Mouse (Mus musculus): ENCODE results near the gene Mbd5. TPM values are rescaled to one million over a fixed set of nuclear protein-coding genes. Genes with fewer than 3 reads are reported as not detected.

Gene Mbd5
- polyA plus RNA-seq (2016; fragmentation: Nextera tagmentation; extraction: Ambion mirVana), result 25.6 and 33.5 TPM in 2 replicates

DNA sequence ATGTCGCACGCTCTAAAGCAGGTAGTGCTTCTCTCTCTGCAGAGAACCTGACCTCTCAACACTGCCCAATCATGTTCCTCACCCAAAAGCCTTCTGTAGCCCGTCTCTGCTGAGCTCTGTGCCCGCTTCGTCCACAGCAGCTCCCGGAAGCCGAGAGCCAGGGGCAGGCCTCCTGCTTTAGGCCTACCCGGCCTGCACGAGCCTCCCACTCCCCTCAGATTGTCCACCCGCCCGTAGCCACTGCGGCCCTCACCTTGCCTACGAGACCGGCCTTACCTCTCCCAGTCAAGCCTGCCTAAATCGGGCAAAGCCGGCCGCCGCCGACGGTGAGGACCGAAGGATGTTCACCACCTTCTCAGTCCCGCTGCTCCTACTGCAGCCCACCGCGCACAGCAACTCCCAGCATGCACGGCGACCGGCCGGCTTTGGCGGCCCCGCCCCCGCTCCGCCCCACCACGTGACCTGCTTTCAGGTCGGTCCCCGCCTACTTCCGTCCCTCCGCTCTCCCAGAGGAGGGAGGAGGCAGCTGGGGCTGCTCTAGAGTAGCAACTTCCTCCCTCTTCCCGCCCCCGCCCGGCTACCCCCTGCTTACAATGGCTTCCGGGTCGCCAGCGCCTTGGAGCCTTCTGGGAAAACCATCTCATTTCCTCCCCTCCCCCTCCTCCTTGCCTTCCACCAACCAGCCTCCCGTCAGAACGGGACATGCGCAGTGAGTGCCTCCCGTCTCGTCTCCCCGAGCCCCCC lies at the start of gene Mbd5:
Gene Mbd5, plus strand, starts transcription at position 668 of the 744 bp plus-strand sequence.
- WGBS, result under 1% methylated on average over 49 of the region's 49 CpGs
- Histone ChIP-seq H3K4me3 (replicated peaks) (peak within 1 kb of the TSS; percentile 72), H3K4me2 (peak within 1 kb of the TSS; percentile 72), H3K9me3 (no peaks in the 10 kb centered on the region), H3K36me3 (no peaks in the 10 kb centered on the region), H3K9ac (replicated peaks) (peak within 1 kb of the TSS; percentile 88), H3K27ac (peak within 1 kb of the TSS; percentile 95), H3K4me1 (replicated peaks) (peaks cover 8% of the 10 kb centered on the region), H3K27me3 (no peaks in the 10 kb centered on the region)
- ATAC-seq (ENCODE audit: insufficient number of reproducible peaks, insufficient read depth, low FRiP score, low TSS enrichment, low read depth), result peak; percentile 99

DNA sequence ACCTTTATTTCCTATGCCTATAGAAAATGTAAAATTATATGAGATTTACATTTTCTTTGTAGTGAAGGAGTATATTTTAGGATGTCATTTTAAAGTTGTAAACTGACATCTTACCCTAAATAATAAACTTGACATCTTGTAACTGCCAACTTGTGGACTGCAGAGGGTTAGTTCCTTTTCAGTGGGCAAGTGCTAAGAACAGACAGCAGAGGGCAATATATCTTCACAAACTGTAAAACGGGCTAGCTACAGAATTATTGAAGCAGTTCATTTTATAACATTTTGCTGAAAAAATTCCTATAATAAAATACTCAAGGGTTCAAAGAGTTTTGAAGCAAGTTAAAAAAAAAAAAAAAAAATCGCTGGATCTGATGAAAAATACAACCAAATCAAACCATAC lies 40.4 kb upstream of the Mbd5 start:
- H3K4me2 ChIP-seq, result no peak overlapping the region
- no peak for ATAC-seq (ENCODE audit: insufficient number of reproducible peaks, insufficient read depth, low FRiP score, low TSS enrichment, low read depth)
- peaks cover 48% of the 10 kb centered on the region for H3K36me3 ChIP-seq
- no peaks in the 10 kb centered on the region for H3K27me3 ChIP-seq
- H3K9ac ChIP-seq (replicated peaks), result no peak overlapping the region
- no peaks in the 10 kb centered on the region for H3K4me1 ChIP-seq (replicated peaks)
- H3K27ac ChIP-seq, result no peak overlapping the region
- WGBS, result 63% methylated on average over 2 of the region's 2 CpGs
- H3K4me3 ChIP-seq (replicated peaks), result no peak overlapping the region
- H3K9me3 ChIP-seq, result no peaks in the 10 kb centered on the region

GRCm38 (mm10) chr2:48914185-48914584 lies 35.1 kb upstream of the Mbd5 start:
- H3K9ac ChIP-seq (replicated peaks), result no peak overlapping the region
- no peak for ATAC-seq (ENCODE audit: insufficient number of reproducible peaks, insufficient read depth, low FRiP score, low TSS enrichment, low read depth)
- no peak overlapping the region for H3K27ac ChIP-seq
- WGBS, result 82% methylated on average over 1 of the region's 1 CpGs
- peaks cover 50% of the 10 kb centered on the region for H3K36me3 ChIP-seq
- H3K4me3 ChIP-seq (replicated peaks), result no peak overlapping the region
- H3K4me2 ChIP-seq, result no peak overlapping the region
- H3K27me3 ChIP-seq, result no peaks in the 10 kb centered on the region
- H3K4me1 ChIP-seq (replicated peaks), result no peaks in the 10 kb centered on the region
- no peaks in the 10 kb centered on the region for H3K9me3 ChIP-seq

- peaks cover 58% of the 10 kb centered on the region for H3K36me3 ChIP-seq
- H3K4me1 ChIP-seq (replicated peaks), result no peaks in the 10 kb centered on the region
- no peak for ATAC-seq (ENCODE audit: insufficient number of reproducible peaks, insufficient read depth, low FRiP score, low TSS enrichment, low read depth)
Observed at GRCm38 (mm10) chr2:48915832-48916231, 33.5 kb upstream of the Mbd5 start.

DNA sequence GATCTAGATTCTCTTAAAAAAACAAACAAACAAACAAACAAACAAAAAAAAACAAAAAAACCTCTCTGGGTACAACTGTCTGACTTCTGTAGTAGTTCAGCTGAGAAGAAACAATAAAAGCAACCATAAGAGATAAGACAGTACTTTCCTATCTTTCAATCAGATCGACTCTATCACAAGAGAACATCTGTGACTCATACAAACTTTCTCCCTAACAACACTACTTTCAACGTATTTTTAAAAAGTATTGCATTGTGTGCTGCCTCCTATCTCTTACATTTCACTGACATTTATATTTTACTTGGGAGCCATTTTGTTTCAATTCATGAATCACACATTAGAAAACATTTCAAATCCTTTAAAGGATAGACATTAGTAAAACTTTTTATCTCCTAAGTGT lies 14.2 kb upstream of the Mbd5 start:
- no peak for ATAC-seq (ENCODE audit: insufficient number of reproducible peaks, insufficient read depth, low FRiP score, low TSS enrichment, low read depth)
- Histone ChIP-seq H3K27me3 (no peaks in the 10 kb centered on the region), H3K4me2 (no peak overlapping the region), H3K9me3 (no peaks in the 10 kb centered on the region), H3K27ac (no peak overlapping the region), H3K9ac (replicated peaks) (no peak overlapping the region), H3K4me3 (replicated peaks) (no peak overlapping the region), H3K36me3 (peaks cover 31% of the 10 kb centered on the region), H3K4me1 (replicated peaks) (no peaks in the 10 kb centered on the region)
- WGBS, result 91% methylated on average over 2 of the region's 2 CpGs

More at GRCm38 (mm10) chr2:48915832-48916231, 33.5 kb upstream of the Mbd5 start:
- no peaks in the 10 kb centered on the region for H3K27me3 ChIP-seq
- no peak overlapping the region for H3K9ac ChIP-seq (replicated peaks)
- H3K9me3 ChIP-seq, result no peaks in the 10 kb centered on the region
- no peak overlapping the region for H3K27ac ChIP-seq
- no peak overlapping the region for H3K4me3 ChIP-seq (replicated peaks)
- no peak overlapping the region for H3K4me2 ChIP-seq

- peak overlapping the region; percentile 88; the same call in 1 of the 2 replicates for H3K9ac ChIP-seq (replicated peaks)
- peaks cover 8% of the 10 kb centered on the region for H3K4me1 ChIP-seq (replicated peaks)
- no peaks in the 10 kb centered on the region for H3K9me3 ChIP-seq
- no peak for ATAC-seq (ENCODE audit: insufficient number of reproducible peaks, insufficient read depth, low FRiP score, low TSS enrichment, low read depth)
- H3K4me3 ChIP-seq (replicated peaks), result peak overlapping the region; percentile 72
- no peaks in the 10 kb centered on the region for H3K27me3 ChIP-seq
- H3K4me2 ChIP-seq, result peak overlapping the region; percentile 72
- 49% methylated on average over 3 of the region's 3 CpGs for WGBS
- H3K36me3 ChIP-seq, result no peaks in the 10 kb centered on the region
- no peak overlapping the region for H3K27ac ChIP-seq
Observed at GRCm38 (mm10) chr2:48947761-48948160, 1.5 kb upstream of the Mbd5 start.

GRCm38 (mm10) chr2:48949743-48950251 lies 489 bp downstream of the Mbd5 start:
- WGBS, result 0% methylated on average over 9 of the region's 9 CpGs
- Histone ChIP-seq H3K27ac (peak overlapping the region; percentile 95), H3K9me3 (no peaks in the 10 kb centered on the region), H3K4me3 (replicated peaks) (peak overlapping the region; percentile 72), H3K27me3 (no peaks in the 10 kb centered on the region), H3K9ac (replicated peaks) (peak overlapping the region; percentile 76), H3K4me1 (replicated peaks) (peaks cover 8% of the 10 kb centered on the region), H3K36me3 (no peaks in the 10 kb centered on the region), H3K4me2 (peak overlapping the region; percentile 69)
- ATAC-seq (ENCODE audit: insufficient number of reproducible peaks, insufficient read depth, low FRiP score, low TSS enrichment, low read depth), result peak; percentile 61

DNA sequence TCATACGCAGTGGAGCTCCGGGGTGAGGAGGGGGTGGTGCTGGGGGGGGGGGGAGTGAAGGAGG lies 776 bp downstream of the Mbd5 start, which contains the start of gene Orc4:
Gene Orc4, minus strand, starts transcription at position 26 of the 64 bp plus-strand sequence.
- no peak for ATAC-seq (ENCODE audit: insufficient number of reproducible peaks, insufficient read depth, low FRiP score, low TSS enrichment, low read depth)
- Histone ChIP-seq H3K9ac (replicated peaks) (peak within 1 kb of the TSS; percentile 88), H3K36me3 (no peaks in the 10 kb centered on the region), H3K27ac (peak within 1 kb of the TSS; percentile 95), H3K4me1 (replicated peaks) (peaks cover 8% of the 10 kb centered on the region), H3K9me3 (no peaks in the 10 kb centered on the region), H3K4me3 (replicated peaks) (peak within 1 kb of the TSS; percentile 72), H3K4me2 (peak within 1 kb of the TSS; percentile 69), H3K27me3 (no peaks in the 10 kb centered on the region)
- 0% methylated on average over 2 of the region's 2 CpGs for WGBS

DNA sequence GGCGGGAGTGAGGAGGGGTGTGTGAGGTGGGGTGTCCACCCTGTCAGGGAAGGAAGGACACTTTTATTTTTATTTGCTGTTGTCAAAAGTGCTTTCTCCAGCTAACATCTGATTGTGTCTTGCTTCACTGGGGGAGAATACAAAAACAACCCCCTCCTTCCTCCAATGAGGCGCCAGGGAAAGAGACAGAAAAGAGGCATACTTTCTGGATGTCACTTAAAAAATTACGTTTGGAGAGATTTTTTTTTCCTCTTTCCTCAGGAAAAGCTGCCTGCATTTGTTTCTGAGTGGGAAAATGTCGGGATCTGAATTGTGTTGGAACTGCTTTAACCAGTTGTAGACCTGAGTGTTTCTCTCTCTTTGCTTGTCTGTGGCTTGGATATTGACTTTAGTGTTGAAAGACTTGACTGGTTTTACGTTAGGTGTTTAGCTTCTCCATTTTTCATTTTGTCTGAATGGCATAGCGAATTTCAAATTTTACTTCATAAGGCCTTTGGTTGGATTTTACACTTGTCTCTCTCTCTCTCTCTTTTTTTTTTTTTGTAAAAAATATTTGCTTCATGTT lies 1.1 kb downstream of the Mbd5 start:
- Histone ChIP-seq H3K9ac (replicated peaks) (peak overlapping the region; percentile 76), H3K4me1 (replicated peaks) (peaks cover 8% of the 10 kb centered on the region), H3K36me3 (no peaks in the 10 kb centered on the region), H3K9me3 (no peaks in the 10 kb centered on the region), H3K27me3 (no peaks in the 10 kb centered on the region), H3K4me2 (peak overlapping the region; percentile 69), H3K4me3 (replicated peaks) (peak overlapping the region; percentile 72), H3K27ac (peak overlapping the region; percentile 95)
- 8% methylated on average over 6 of the region's 6 CpGs for WGBS
- ATAC-seq (ENCODE audit: insufficient number of reproducible peaks, insufficient read depth, low FRiP score, low TSS enrichment, low read depth), result no peak

- 55% methylated on average over 3 of the region's 3 CpGs for WGBS
- Histone ChIP-seq H3K36me3 (no peaks in the 10 kb centered on the region), H3K27ac (no peak overlapping the region), H3K9ac (replicated peaks) (no peak overlapping the region), H3K4me3 (replicated peaks) (no peak overlapping the region), H3K9me3 (no peaks in the 10 kb centered on the region), H3K4me2 (no peak overlapping the region), H3K4me1 (replicated peaks) (0 out of 2 replicates have a peak, but pooled peaks cover 4% of the 10 kb centered on the region), H3K27me3 (no peaks in the 10 kb centered on the region)
- ATAC-seq (ENCODE audit: insufficient number of reproducible peaks, insufficient read depth, low FRiP score, low TSS enrichment, low read depth), result no peak
Observed at GRCm38 (mm10) chr2:48956591-48956990, 7.3 kb downstream of the Mbd5 start.

DNA sequence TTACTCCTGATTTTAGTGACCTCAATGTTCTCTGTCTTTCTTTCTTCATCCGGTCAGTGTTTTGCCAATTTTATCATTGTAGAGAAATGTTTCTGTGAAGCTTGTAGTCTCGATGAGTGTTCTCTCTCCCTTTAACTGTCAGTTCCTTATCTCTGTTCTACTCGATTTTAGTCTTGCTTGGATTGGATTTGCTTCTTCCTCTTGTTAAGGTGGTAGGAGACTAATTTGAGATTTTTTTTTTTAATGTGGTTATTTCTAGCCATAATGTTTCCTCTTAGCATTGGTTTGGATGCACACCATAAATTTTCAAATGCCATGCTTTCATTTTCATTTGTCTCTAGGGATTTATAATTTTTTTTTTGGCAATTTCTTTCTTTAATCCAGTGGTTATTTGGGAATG lies 29.6 kb downstream of the Mbd5 start:
- H3K36me3 ChIP-seq, result 0 out of 2 replicates have a peak, but pooled peaks cover 4% of the 10 kb centered on the region
- H3K27ac ChIP-seq, result no peak overlapping the region
- no peak overlapping the region for H3K4me2 ChIP-seq
- H3K27me3 ChIP-seq, result no peaks in the 10 kb centered on the region
- no peak overlapping the region for H3K4me3 ChIP-seq (replicated peaks)
- no peak overlapping the region for H3K9ac ChIP-seq (replicated peaks)
- no peaks in the 10 kb centered on the region for H3K9me3 ChIP-seq
- ATAC-seq (ENCODE audit: insufficient number of reproducible peaks, insufficient read depth, low FRiP score, low TSS enrichment, low read depth), result no peak
- no peaks in the 10 kb centered on the region for H3K4me1 ChIP-seq (replicated peaks)
- WGBS, result 83% methylated on average over 3 of the region's 3 CpGs

DNA sequence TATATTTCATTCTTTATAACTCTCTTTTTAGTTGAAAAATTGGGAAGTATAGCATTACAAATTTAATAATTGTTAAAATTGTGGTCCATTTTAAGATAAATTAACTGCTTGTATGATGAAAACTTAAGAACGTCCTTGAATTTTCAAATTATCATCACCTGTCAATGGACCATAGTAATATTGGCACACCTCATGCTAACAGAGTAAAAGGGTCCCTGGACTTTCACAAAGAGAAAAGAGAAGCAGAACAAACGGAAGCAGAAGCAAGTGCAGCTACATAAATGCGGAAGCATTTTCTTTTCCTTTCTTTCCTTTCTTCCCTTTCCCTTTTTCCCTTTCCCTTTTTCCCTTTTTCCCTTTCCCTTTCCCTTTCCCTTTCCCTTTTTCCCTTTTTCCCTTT lies 41.0 kb downstream of the Mbd5 start:
- H3K4me3 ChIP-seq (replicated peaks), result no peak overlapping the region
- H3K4me1 ChIP-seq (replicated peaks), result no peaks in the 10 kb centered on the region
- H3K36me3 ChIP-seq, result 0 out of 2 replicates have a peak, but pooled peaks cover 3% of the 10 kb centered on the region
- H3K4me2 ChIP-seq, result no peak overlapping the region
- no peaks in the 10 kb centered on the region for H3K27me3 ChIP-seq
- 91% methylated on average over 3 of the region's 3 CpGs for WGBS
- no peak for ATAC-seq (ENCODE audit: insufficient number of reproducible peaks, insufficient read depth, low FRiP score, low TSS enrichment, low read depth)
- no peak overlapping the region for H3K9ac ChIP-seq (replicated peaks)
- no peak overlapping the region for H3K27ac ChIP-seq
- no peaks in the 10 kb centered on the region for H3K9me3 ChIP-seq

Data from limb, embryonic 12.5 days (tissue).